Mouse (Mus musculus): ENCODE results near the gene Gorasp1. TPM values are rescaled to one million over a fixed set of nuclear protein-coding genes. Genes with fewer than 3 reads are reported as not detected.
A peak's percentile ranks its signal among the peaks of the same experiment; 100 is the strongest.

Gene Gorasp1
- polyA plus RNA-seq, 1 experiment: 8.9 TPM

DNA sequence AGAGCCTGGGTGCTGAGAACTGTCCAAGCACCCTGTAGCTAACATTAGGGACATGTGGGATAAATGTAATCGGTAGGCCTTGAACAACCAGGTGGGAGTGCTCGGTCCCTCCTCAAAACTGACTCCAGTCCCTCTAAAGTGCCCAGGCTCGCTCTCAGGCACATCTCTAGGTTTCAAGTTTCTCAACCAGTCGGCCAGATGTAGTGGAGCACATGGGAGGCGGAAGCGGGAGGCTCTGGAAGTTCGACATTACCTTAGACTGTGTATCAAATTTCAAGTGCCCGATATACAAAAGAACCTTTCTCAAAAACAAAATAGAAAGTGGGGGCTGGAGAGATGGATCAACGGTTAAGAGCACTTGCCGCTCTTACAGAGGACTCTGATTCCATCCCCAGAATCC is 2.3 kb upstream of the Gorasp1 start:
- peaks cover 33% of the 10 kb centered on the region for H3K4me1 ChIP-seq (ENCODE audit: control insufficient read depth, insufficient read depth, low read length)

DNA sequence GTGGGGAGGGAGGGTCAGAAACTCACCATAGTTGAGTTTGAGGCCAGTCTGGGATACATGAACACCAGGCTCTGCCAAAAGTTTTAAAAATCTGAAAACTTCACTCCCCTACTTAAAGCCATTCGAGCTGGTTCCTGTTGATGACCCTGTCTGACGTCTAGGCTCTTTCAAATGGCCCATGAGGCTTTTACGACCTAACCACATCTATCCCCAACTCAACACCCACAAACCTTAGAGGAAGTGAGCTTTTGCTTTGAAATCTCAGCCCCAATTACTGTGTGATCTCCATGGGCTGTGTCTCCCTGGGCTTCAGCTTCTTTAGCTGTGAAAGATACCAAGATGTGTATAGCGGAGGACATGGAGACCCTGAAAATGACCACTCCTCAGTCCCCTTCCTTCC is 1.1 kb upstream of the Gorasp1 start:
- no peak overlapping the region for H3K27ac ChIP-seq (ENCODE audit: insufficient read depth, low read depth, low read length)
- peaks cover 28% of the 10 kb centered on the region for H3K4me1 ChIP-seq (ENCODE audit: control insufficient read depth, insufficient read depth, low read length)
- TF ChIP-seq POLR2A (IDR thresholded peaks at IDR 0.05; ENCODE audit: borderline replicate concordance, low read depth, low read length) (no peak), CTCF (IDR thresholded peaks at IDR 0.05; ENCODE audit: low read depth, low read length) (no peak)

More for the DNA sequence above, 2.3 kb upstream of the Gorasp1 start:
- no peak for TF ChIP-seq CTCF (IDR thresholded peaks at IDR 0.05; ENCODE audit: low read depth, low read length)
- no peak for TF ChIP-seq POLR2A (IDR thresholded peaks at IDR 0.05; ENCODE audit: borderline replicate concordance, low read depth, low read length)
- H3K27ac ChIP-seq (ENCODE audit: insufficient read depth, low read depth, low read length): no peak overlapping the region
- no peak overlapping the region for H3K4me3 ChIP-seq (ENCODE audit: insufficient read depth, low read length)

DNA sequence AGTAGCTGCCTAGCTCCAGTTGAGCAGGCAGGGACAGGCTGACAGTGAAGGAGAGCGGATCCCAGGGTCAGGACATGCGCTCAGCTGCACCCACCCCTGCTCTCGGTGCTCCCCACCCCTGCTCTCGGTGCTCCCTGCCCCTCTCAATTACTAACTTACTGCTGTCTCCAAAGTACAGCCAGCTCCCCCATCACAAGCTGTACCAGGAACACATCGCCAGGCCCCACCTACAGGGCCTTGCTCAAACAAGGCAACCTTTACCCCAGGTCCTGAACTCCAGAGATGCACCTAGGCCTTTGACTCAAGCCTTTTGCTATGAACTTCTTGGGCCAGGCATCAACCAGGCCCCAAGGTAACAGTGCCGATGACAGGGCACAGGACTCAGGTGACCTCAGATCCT is 3.7 kb downstream of the Gorasp1 start:
- TF ChIP-seq CTCF (IDR thresholded peaks at IDR 0.05; ENCODE audit: low read depth, low read length): no peak
- TF ChIP-seq POLR2A (IDR thresholded peaks at IDR 0.05; ENCODE audit: borderline replicate concordance, low read depth, low read length): no peak
- Histone ChIP-seq H3K4me3 (ENCODE audit: insufficient read depth, low read length) (no peak overlapping the region), H3K27ac (ENCODE audit: insufficient read depth, low read depth, low read length) (no peak overlapping the region), H3K4me1 (ENCODE audit: control insufficient read depth, insufficient read depth, low read length) (peaks cover 18% of the 10 kb centered on the region)

More for the DNA sequence above, 1.1 kb upstream of the Gorasp1 start:
- no peak overlapping the region for H3K4me3 ChIP-seq (ENCODE audit: insufficient read depth, low read length)

DNA sequence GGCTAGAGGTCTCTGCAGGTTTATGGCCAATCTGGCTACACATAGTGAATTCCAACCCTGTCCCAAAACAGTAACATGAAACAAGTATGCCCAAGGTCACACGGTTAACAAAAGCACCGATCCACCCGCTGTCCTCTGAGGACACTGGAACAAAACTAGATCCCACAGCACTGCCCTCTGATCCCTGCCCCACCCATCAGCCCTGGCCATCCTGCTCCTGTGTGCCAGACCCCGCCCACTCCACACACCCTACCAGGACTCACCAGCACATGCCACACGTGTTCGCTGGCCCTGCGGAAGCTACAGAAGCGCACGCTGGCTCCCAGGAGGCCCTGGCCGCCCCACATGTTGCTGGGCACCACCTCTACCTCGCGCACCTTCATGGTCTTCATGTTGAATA is 5.0 kb downstream of the Gorasp1 start:
- Histone ChIP-seq H3K27ac (ENCODE audit: insufficient read depth, low read depth, low read length) (no peak overlapping the region), H3K4me1 (ENCODE audit: control insufficient read depth, insufficient read depth, low read length) (peaks cover 6% of the 10 kb centered on the region), H3K4me3 (ENCODE audit: insufficient read depth, low read length) (no peak overlapping the region)
- no peak for TF ChIP-seq CTCF (IDR thresholded peaks at IDR 0.05; ENCODE audit: low read depth, low read length)
- no peak for TF ChIP-seq POLR2A (IDR thresholded peaks at IDR 0.05; ENCODE audit: borderline replicate concordance, low read depth, low read length)

DNA sequence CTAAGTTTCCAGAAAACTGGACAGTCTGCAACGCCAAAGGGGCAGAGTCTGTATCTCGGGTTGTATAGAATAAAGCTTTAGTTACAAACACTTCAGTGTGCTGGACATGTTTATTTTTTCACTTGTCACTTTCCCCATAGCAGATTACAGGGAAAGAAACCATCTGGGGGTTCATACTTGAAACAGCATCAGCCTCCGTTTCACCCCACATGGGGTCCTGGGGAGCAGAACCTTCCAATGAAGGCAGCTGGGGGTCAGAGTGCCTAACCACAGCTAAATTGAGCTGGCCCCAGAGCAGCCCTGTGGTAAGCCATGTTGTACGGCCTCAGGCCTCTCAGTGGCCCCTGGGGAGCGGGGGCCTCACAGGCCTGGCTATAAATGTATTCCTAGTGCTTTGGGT is 10.9 kb downstream of the Gorasp1 start:
- H3K27ac ChIP-seq (ENCODE audit: insufficient read depth, low read depth, low read length): no peak overlapping the region

DNA sequence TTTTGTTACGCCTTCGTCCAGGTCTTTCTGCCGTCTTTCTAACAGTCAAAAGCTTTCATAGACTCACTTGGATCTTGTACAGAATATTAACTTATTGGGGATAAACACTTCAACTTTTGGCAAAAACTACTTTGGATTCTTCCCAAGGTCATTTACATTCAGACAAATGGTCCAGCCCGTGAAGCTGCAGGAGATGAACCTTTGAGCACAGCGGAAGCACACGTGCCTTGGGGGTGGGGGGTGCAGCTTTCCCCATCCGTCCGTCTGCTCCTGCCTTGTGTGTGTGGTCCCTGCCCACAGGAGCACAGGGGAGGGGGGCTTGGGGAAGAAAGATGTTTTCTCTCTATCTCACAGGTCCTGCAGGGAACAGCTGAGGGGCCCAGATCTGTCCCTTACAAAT is 11.6 kb downstream of the Gorasp1 start:
- H3K27ac ChIP-seq (ENCODE audit: insufficient read depth, low read depth, low read length): peak overlapping the region; percentile 82

More for the DNA sequence above, 10.9 kb downstream of the Gorasp1 start:
- Histone ChIP-seq H3K4me1 (ENCODE audit: control insufficient read depth, insufficient read depth, low read length) (peaks cover 22% of the 10 kb centered on the region), H3K4me3 (ENCODE audit: insufficient read depth, low read length) (no peak overlapping the region)
- TF ChIP-seq POLR2A (IDR thresholded peaks at IDR 0.05; ENCODE audit: borderline replicate concordance, low read depth, low read length): no peak
- TF ChIP-seq CTCF (IDR thresholded peaks at IDR 0.05; ENCODE audit: low read depth, low read length): no peak

DNA sequence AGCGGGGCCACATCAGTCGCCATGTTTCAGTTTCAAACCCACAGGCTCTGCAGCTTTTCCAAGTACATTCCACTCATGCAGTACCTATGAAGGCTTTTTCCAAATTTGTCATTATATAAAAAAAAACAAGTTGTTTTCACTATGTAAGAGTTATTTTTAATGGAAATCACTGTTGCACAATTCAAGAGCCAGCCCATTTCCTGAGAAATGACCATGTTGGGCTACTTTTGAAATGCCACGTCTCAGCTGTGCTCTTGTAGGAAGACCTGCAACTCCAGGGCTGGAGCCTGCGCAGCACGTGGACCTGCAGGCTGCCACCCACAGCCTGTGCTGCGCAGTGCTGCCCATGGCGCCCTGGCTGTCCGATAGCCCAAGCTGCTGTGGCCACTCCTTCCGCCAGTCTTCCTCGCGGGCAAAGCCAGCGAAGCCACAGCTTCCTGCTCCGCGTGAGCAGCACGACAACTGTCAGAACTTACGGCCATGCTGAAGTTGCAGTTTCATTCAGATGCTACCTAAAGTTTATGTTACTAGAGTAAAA is 12.2 kb downstream of the Gorasp1 start:
- TF ChIP-seq POLR2A (IDR thresholded peaks at IDR 0.05; ENCODE audit: borderline replicate concordance, low read depth, low read length) (no peak), CTCF (IDR thresholded peaks at IDR 0.05; ENCODE audit: low read depth, low read length) (no peak)
- Histone ChIP-seq H3K4me1 (ENCODE audit: control insufficient read depth, insufficient read depth, low read length) (peaks cover 22% of the 10 kb centered on the region), H3K4me3 (ENCODE audit: insufficient read depth, low read length) (no peak overlapping the region; the same call in 1 of the 2 replicates), H3K27ac (ENCODE audit: insufficient read depth, low read depth, low read length) (peak overlapping the region; percentile 82)

More for the DNA sequence above, 11.6 kb downstream of the Gorasp1 start:
- peaks cover 22% of the 10 kb centered on the region for H3K4me1 ChIP-seq (ENCODE audit: control insufficient read depth, insufficient read depth, low read length)
- H3K4me3 ChIP-seq (ENCODE audit: insufficient read depth, low read length): peak overlapping the region; percentile 3; the same call in 1 of the 2 replicates
- TF ChIP-seq CTCF (IDR thresholded peaks at IDR 0.05; ENCODE audit: low read depth, low read length): no peak
- TF ChIP-seq POLR2A (IDR thresholded peaks at IDR 0.05; ENCODE audit: borderline replicate concordance, low read depth, low read length): no peak

DNA sequence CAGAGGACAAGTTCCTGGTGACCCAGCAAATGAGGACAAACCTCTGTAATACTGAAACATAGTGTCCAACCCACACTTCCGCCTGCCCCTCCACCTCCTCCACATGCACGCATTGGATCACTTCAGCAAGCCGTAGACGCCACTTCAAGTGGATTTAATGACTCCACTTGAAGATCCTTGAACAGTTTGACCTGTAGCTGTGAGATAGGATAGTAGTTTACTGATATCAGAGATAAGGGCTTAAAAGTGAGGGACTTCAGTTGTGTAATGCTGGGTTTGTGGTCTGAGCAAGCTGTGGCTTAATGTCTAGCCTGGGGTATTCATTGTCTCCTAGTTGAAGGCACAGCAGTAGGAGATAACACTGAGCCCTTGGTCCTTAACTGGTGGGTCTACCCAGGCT is 13.9 kb downstream of the Gorasp1 start:
- H3K4me3 ChIP-seq (ENCODE audit: insufficient read depth, low read length): no peak overlapping the region
- H3K27ac ChIP-seq (ENCODE audit: insufficient read depth, low read depth, low read length): no peak overlapping the region
- peaks cover 22% of the 10 kb centered on the region for H3K4me1 ChIP-seq (ENCODE audit: control insufficient read depth, insufficient read depth, low read length)
- TF ChIP-seq POLR2A (IDR thresholded peaks at IDR 0.05; ENCODE audit: borderline replicate concordance, low read depth, low read length): no peak
- TF ChIP-seq CTCF (IDR thresholded peaks at IDR 0.05; ENCODE audit: low read depth, low read length): no peak

DNA sequence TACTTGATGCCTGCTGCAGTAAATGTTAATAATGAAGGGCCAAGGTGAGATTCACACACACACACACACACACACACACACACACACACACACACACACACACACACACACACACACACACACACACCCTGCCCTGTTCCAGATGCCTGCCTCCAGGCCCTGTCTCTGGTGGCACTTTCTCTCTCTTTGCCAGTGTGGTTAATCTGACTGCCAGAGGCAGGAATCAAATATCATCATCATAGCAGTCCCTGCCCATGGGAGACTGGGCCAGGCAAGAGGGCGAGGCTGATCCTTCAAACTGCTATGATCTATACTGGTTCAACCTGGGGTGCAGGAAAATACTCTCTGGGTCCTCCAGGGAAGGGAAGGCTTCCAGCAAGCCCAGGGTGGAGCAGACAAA is 17.5 kb downstream of the Gorasp1 start:
- H3K27ac ChIP-seq (ENCODE audit: insufficient read depth, low read depth, low read length): no peak overlapping the region
- no peak for TF ChIP-seq POLR2A (IDR thresholded peaks at IDR 0.05; ENCODE audit: borderline replicate concordance, low read depth, low read length)
- TF ChIP-seq CTCF (IDR thresholded peaks at IDR 0.05; ENCODE audit: low read depth, low read length): no peak
- no peak overlapping the region for H3K4me3 ChIP-seq (ENCODE audit: insufficient read depth, low read length)
- H3K4me1 ChIP-seq (ENCODE audit: control insufficient read depth, insufficient read depth, low read length): peaks cover 6% of the 10 kb centered on the region

DNA sequence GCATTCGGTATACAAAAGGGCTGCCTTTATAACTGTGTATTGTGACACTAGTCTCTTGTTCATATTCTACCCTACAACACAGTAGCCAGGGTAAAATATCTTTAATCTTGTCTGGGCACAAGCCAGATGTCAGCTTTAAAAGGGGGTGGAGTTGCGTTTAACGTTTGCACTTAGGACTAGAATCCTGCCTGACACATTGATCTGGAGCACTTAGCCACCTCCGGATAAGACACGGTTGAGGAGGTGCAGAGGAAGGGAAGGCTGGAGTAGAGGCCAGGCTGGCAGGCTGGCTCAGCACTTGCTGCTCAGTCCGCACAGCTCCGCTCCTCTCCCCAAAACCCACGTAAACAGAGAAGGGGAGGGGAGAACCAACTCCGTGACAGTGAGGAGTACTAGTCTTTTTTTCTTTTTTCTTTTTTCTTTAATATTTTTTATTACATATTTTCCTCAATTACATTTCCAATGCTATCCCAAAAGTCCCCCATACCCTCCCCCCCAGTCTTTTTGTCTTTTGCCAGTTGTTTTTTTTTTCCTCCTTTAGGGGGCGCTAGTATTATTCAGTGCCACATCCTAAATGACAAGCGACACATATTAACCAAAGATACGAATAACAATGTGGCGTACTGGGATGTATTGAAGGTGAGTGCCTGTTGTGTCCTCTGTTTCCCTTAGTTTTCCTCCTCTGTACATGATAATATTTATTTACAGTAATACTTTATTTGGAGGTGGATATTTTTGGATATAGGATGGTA is 24.1 kb downstream of the Gorasp1 start:
- TF ChIP-seq POLR2A (IDR thresholded peaks at IDR 0.05; ENCODE audit: borderline replicate concordance, low read depth, low read length): no peak
- no peaks in the 10 kb centered on the region for H3K4me1 ChIP-seq (ENCODE audit: control insufficient read depth, insufficient read depth, low read length)
- H3K4me3 ChIP-seq (ENCODE audit: insufficient read depth, low read length): no peak overlapping the region
- no peak overlapping the region for H3K27ac ChIP-seq (ENCODE audit: insufficient read depth, low read depth, low read length)

All from bone marrow macrophage, adult 2 months (primary cell).